Mouse (Mus musculus): Measurements from ENCODE around the gene Crls1. TPM values are rescaled to one million over a fixed set of nuclear protein-coding genes. Genes with fewer than 3 reads are reported as not detected.
A peak's percentile ranks its signal among the peaks of the same experiment; 100 is the strongest.

Gene Crls1
- 10 to 100 TPM; 23.2 to 30.1 TPM for total RNA-seq (2021)
- long read RNA-seq, experiment 1, transcript Crls1-201 (7 exons, 1,924 nt) = major isoform, 41 of 56 reads
- long read RNA-seq, experiment 1, partial matches to known transcripts = 1 of 56 reads
- long read RNA-seq, experiment 1, other reads (novel, unspliced or antisense) = 14 of 56 reads
- long read RNA-seq, experiment 2, transcript Crls1-201 (7 exons, 1,924 nt) = major isoform, 36 of 51 reads
- long read RNA-seq, experiment 2, partial matches to known transcripts = 15 of 51 reads
- long read RNA-seq, experiment 2, other reads (novel, unspliced or antisense) = 0 of 51 reads

- DNase-seq = peak; percentile 95 to 99
Observed at GRCm38 (mm10) chr2:132846407-132847358, at the start of gene Crls1. TSS of gene Crls1 (plus strand) at chr2:132846666.

GRCm38 (mm10) chr2:132802976-132803375 lies 43.5 kb upstream of the Crls1 start:
- DNase-seq = no peak

- peak; percentile 91 to 95 for DNase-seq
Observed at GRCm38 (mm10) chr2:132815608-132816314, 30.7 kb upstream of the Crls1 start, which contains the start of the genes Trmt6 and Mcm8. TSS of gene Trmt6 (minus strand) at chr2:132816055. TSS of gene Mcm8 (plus strand) at chr2:132816141.

DNA sequence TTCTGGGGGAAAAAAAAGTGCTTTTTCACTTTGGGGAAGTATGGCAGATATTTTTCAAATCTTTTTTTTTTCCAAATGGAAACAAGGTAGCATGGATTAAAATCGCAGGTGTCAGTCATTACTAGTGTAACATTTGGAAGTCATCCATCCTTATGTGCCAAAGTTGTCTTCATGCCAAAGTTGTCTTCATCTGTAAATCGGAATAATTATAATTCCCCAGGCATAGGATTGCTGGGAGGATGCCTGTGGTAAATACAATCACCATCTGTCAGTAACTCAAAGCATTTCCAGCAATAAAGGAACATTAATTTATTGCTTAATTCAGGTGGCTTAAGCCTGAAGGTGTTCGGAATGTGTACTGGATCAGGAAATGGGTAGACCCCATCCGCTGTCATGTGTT lies 5.4 kb upstream of the Crls1 start:
- no peak for DNase-seq

GRCm38 (mm10) chr2:132847581-132847980 lies 1.1 kb downstream of the Crls1 start:
- no peak for DNase-seq

- DNase-seq = no peak
Observed at GRCm38 (mm10) chr2:132848361-132848760, 1.9 kb downstream of the Crls1 start.

DNA sequence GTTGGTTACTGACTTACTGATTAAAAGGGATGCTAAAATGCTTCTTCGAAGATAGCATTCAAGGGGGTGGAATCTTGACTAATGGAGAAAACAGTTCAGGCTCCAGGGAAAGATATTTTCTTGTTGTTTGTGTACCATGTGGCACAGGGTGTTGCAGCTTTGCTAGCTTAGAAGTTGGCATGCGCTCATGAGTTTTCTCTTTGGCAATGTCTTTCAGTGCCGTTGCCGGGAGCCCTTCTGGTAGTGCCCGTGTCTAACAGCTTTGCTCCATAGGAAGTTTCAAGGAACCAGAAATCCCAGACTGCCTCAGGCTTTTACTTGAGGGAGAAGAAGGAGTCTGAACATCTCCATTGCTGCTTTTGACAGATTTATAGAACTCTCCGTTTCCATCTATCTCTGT lies 2.7 kb downstream of the Crls1 start:
- no peak for DNase-seq

DNA sequence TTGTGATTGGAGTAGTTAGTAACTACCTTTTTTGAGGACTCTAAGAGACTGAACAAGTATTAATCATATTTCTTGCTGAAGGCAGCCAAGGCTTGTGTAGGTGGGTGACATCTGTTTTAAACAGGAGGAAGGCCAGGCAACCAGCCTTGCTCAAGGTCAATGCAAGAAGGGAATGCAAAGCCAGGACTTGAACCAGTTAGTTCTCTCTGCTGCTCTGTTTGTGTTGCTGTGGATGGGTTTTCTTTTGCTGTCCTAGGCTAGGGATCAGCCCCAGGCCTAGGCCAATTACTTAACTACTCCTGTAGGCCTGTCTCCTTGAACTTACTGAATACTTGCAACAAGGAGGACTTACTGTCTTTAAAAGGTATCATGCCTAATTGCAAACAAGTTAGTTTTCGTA lies 6.6 kb downstream of the Crls1 start:
- no peak for DNase-seq

GRCm38 (mm10) chr2:132856333-132856732 lies 9.9 kb downstream of the Crls1 start:
- no peak for DNase-seq

- DNase-seq = no peak
Observed at GRCm38 (mm10) chr2:132860435-132860834, 14.0 kb downstream of the Crls1 start.

DNA sequence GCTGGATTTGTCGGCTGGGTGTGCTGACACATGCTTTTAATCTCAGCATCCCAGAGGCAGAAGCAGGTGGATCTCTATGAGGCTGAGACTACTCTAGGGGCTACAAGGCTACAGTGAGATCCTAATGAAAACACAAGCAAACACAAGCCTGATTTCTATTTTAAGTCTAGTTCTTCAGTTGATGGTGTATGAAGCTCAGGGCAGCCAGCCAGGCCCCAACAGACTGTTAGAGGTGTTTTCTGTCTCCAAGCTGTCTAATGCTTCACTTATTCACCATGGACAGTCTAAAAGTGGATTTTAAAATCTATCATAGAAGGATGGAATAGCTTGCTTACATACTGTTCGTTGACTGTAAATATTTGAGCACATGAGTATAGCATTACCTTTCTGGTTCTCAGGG lies 15.0 kb downstream of the Crls1 start:
- DNase-seq = no peak

DNA sequence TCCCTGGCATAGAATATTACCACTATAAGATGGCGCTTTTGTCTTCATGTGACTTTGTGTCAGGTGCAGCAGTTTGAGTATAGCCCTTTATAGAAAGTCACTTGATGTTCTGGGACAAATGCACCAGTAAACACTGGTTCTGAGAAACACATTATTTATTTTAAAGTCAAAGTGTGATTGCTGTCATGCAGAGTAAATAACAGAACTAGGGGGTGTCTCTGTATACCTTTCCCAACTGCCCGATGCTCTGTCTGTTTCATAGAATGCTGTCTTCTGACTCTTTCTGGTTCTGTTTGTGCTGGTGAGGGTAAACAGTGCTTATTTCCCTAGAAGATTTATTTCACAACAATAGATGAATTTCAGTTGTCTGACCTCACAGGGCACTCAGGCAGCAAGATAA lies 16.9 kb downstream of the Crls1 start:
- DNase-seq = no peak

DNA sequence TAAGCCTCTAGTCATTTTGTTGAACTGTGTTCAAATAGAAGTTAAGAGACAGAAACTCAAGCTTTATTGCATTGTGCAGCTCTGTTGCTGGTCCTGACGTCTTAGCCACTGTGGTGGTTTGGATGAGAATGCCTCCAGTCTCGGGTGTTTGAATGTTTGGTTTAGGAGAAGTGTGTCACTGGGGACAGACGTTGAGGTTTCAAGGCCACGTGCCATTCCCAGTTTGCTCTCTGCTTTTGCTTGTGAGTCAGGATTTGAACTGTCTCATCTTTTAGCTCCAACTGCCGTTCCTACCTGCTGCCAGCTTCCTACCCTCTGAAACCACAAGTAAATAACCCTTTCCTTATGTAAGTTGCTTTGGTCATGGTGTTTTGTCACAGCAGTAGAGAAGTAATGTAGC lies 21.1 kb downstream of the Crls1 start:
- no peak for DNase-seq

DNA sequence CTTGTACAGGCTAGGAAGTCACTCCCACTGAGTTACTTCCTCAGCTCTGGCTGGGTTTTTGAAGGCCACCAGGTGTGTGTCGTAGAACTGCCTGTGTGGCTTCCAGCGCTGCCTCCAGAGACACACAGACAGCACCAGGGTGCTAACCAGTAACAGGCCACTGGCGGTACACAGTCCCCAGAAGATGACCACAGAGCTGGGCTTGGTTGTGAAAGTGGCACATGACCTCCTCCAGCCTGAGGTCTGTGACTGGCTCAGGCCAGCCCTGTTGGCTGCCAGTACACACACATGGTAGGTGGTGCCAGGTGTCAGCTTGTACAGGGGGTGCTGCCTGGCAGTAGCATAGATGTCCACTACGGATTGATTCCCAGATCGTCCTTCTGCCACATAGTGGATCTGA lies 23.2 kb downstream of the Crls1 start:
- DNase-seq = no peak

- DNase-seq = no peak
Observed at GRCm38 (mm10) chr2:132870286-132870685, 23.8 kb downstream of the Crls1 start.

DNA sequence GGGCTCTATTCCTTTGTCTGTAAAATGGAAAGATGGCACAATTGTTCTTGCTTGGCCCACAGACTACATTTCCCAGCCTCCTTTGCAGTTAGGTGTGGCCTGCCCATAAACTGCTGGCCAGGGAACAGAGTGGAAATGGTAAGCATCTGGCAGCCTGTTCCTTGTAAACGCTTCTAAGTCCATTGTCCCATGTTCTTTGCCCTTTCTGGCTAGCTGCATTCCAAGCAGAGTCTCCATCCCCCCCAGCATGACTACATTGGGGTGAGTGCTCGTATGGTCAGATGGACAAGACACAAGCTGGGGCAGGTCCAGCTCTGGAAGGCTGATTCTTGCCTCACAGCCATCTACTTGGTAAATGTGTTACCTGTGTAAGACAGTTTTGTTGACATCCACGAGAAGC lies 25.2 kb downstream of the Crls1 start:
- DNase-seq = no peak

DNA sequence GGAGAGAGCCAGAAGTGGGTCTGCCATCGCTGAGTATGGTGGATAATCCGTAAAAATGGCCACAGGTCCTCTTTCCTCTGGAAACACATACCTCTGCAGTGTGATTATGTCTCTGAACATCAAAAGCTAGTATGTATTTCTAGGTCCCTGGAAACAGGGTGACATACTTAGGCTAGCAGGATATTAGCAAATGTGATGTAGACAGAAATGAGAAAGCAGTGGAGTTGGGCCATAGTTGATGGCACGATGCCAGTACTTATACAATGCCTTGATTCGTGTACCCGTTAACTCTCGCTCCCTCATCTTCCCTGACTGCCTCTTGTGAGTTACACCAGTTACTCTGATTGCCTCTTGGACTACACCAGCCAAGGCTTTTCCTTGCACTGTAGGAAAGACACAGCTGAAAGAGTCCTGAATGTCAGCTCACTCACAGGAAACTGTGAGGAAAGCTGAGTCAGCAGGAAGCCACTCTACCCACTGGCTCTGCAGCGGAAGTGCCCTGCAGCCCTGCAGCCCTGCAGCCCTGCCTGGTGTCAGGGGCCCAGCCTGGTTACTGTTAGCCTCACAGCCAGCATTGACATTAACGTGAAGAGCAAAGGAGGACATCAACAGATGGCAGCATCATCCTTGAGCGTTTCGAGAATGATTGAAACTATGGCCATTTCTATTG lies 27.3 kb downstream of the Crls1 start:
- DNase-seq = no peak

DNA sequence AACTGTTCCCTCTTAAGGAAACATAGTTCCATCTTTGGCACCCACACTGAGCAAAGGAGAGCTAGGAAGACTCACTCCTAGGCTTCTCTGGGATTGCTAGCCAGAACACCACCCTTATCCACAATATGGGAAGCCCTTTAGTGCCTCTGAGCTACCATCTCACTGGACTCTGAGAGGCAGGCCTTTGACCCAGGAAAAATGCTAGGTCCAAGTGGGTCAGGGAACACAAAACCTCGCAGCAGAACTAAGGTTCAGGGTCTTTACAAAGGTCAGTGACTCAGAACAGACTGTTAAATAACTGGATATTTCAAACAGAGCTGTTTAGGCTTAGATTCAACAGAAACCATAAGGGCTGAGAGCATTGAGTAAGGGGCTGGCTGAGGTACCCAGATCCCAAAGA lies 30.5 kb downstream of the Crls1 start:
- DNase-seq = no peak

- DNase-seq = peak in 1 of 2 experiments; percentile 26
Observed at GRCm38 (mm10) chr2:132879261-132880044, 33.0 kb downstream of the Crls1 start.

DNA sequence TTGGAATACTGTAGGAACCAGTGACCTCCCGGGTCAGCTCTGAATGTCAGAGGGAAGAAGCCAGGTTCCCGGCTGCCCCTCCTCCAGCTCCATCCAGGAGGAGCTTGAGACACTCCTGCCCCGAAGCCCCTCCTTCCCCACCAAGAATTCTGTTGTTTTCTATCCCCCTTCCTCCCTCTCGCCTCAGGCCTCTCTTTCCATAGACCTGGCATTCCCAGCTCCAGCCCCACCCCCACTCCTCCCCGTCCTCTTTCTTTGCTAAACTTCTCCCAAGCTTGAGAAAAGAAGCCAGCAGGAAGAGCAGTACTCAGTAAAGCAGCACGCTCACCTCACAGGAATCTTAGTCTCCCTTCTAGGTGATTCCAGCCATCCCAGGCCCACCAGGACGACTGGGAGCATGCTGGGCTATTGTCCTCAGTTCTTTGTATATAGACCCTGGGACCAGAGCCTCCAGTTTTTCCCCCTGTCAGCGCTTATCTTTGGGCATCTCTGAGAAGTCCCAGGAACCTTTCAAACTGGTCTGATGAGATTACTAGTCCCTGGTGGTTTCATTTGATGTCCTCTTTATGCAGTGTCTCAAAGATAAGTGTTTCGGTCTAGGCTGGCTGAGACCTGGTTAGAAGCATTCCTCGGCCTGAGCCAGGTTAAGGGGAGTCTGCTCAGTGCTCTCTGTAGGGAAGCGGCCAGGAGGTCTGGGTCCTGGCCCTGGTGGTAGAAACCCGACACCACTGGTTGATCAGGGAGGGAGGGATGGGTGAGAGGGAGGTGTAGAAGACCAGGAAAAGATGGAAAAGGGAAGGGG lies 34.6 kb downstream of the Crls1 start, which contains the start of gene Lrrn4:
Lrrn4 (minus strand) TSS at position 48 of the 802 bp plus-strand sequence.
- DNase-seq = no peak
